Mouse (Mus musculus): ENCODE results near the gene Slit1. TPM values are rescaled to one million over a fixed set of nuclear protein-coding genes. Genes with fewer than 3 reads are reported as not detected.

Slit1 gene
- polyA plus RNA-seq, 1 experiment from 2014 or later, result 35.8 TPM

DNA sequence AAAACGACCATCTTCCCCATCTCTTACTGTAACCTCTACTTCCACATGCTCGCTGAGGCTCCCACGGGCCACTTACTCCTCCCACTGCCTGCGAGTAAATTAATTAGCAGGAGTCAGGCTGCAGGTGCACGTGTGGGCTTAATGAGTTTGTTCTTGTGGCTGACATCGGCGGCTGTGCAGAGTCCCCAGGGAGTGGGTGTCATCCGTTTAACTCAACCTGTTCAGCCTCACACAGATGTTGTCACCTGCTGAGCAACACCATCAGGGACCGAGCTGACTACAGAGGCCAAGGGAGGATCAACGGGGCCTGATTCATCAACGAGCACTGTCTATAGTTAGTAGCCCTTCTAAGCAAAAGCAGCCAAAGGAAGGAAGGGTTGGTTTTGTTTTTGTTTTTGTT, 100.5 kb downstream of the Slit1 start:
- no peak overlapping the region for H3K4me2 ChIP-seq
- H3K9me3 ChIP-seq, result no peaks in the 10 kb centered on the region
- H3K9ac ChIP-seq, result no peak overlapping the region
- H3K4me3 ChIP-seq, result no peak overlapping the region
- H3K27me3 ChIP-seq, result peaks cover 5% of the 10 kb centered on the region; the same call in 1 of the 2 replicates
- no peak overlapping the region for H3K27ac ChIP-seq (replicated peaks)
- H3K4me1 ChIP-seq (replicated peaks), result peaks cover 24% of the 10 kb centered on the region
- no peak for ATAC-seq (ENCODE audit: low read depth)
- peaks cover 36% of the 10 kb centered on the region for H3K36me3 ChIP-seq
- 30% methylated on average over 11 of the region's 11 CpGs for WGBS

GRCm38 (mm10) chr19:41634999-41635398, 108.5 kb downstream of the Slit1 start:
- WGBS, result 63% methylated on average over 6 of the region's 6 CpGs
- Histone ChIP-seq H3K4me1 (replicated peaks) (no peaks in the 10 kb centered on the region), H3K9me3 (no peaks in the 10 kb centered on the region), H3K9ac (no peak overlapping the region), H3K36me3 (peaks cover 42% of the 10 kb centered on the region), H3K27me3 (no peaks in the 10 kb centered on the region), H3K27ac (replicated peaks) (no peak overlapping the region), H3K4me2 (no peak overlapping the region), H3K4me3 (no peak overlapping the region)
- ATAC-seq (ENCODE audit: low read depth), result no peak

- Histone ChIP-seq H3K4me3 (no peak overlapping the region), H3K27ac (replicated peaks) (no peak overlapping the region), H3K27me3 (no peaks in the 10 kb centered on the region), H3K9ac (no peak overlapping the region), H3K4me2 (no peak overlapping the region), H3K4me1 (replicated peaks) (no peaks in the 10 kb centered on the region), H3K36me3 (peaks cover 42% of the 10 kb centered on the region), H3K9me3 (no peaks in the 10 kb centered on the region)
- 90% methylated on average over 10 of the region's 10 CpGs for WGBS
- no peak for ATAC-seq (ENCODE audit: low read depth)
Observed at GRCm38 (mm10) chr19:41634099-41634498, 109.4 kb downstream of the Slit1 start.

- H3K27ac ChIP-seq (replicated peaks), result no peak overlapping the region
- no peak overlapping the region for H3K4me2 ChIP-seq
- 40% methylated on average over 5 of the region's 5 CpGs for WGBS
- H3K9ac ChIP-seq, result no peak overlapping the region
- peak; percentile 54; the same call in 1 of the 2 replicates for ATAC-seq (ENCODE audit: low read depth)
- H3K36me3 ChIP-seq, result peaks cover 48% of the 10 kb centered on the region
- no peaks in the 10 kb centered on the region for H3K27me3 ChIP-seq
- H3K4me1 ChIP-seq (replicated peaks), result no peaks in the 10 kb centered on the region
- H3K4me3 ChIP-seq, result no peak overlapping the region
- 0 out of 2 replicates have a peak, but pooled peaks cover 3% of the 10 kb centered on the region for H3K9me3 ChIP-seq
Observed at GRCm38 (mm10) chr19:41629532-41629931, 113.9 kb downstream of the Slit1 start.

DNA sequence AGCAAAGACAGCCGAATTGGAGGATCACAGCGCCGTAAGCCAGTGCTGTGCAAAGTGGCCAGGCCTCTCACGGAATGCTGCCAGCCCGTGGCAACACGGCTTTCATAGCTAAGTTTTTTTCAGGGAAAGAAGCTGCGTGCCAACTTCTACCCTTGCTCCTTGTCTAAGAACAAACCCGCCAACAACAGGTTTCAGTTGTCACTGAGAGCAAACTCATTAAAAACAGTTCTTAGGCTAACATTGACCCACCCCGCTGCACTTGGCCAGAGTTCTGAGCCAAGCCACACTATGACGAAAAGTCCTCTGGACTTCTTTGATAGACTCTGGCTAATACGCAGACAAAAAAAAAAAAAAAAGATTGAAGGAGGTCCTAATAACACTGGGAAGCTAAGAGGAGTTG, 114.5 kb downstream of the Slit1 start:
- no peak for ATAC-seq (ENCODE audit: low read depth)
- WGBS, result 83% methylated on average over 11 of the region's 11 CpGs
- Histone ChIP-seq H3K27ac (replicated peaks) (no peak overlapping the region), H3K9ac (no peak overlapping the region), H3K4me3 (no peak overlapping the region), H3K36me3 (peaks cover 48% of the 10 kb centered on the region), H3K9me3 (0 out of 2 replicates have a peak, but pooled peaks cover 3% of the 10 kb centered on the region), H3K27me3 (no peaks in the 10 kb centered on the region), H3K4me2 (no peak overlapping the region), H3K4me1 (replicated peaks) (no peaks in the 10 kb centered on the region)

DNA sequence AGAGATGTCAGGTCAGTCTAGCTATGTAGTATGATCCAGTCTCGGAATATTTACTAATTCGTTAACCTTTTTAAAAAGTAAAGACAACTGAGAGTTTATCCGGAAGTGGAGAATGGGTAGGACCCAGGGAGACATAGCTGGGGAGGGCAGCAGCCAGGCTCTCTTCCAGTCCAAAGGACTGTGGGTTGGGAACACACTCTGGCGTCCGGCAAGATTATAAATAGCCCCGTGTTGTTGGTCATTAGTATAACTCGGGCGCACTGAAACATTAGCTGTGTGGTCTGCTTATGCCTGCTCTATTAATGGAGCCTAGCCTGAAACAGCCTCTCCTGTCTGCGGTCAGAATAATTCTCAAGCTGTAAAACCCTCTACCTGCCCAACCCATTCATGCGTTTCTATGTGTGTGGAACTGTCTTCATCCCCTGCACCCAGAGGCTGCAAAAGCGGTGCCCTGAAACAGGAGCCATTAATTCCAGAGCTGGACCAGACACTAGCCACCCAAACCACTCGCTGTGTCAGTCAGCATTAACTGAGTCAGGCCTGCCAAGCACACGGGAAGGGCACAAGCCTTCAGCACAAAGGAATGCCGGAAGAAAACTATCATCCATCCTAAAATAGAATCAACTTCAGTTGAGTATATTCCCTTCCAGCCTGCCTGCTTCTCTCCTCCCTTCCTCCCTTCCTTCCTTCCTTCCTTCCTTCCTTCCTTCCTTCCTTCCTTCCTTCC, 122.9 kb downstream of the Slit1 start:
- no peaks in the 10 kb centered on the region; the same call in 1 of the 2 replicates for H3K27me3 ChIP-seq
- H3K27ac ChIP-seq (replicated peaks), result no peak overlapping the region
- no peak overlapping the region for H3K4me3 ChIP-seq
- H3K9me3 ChIP-seq, result 0 out of 2 replicates have a peak, but pooled peaks cover 3% of the 10 kb centered on the region
- H3K36me3 ChIP-seq, result peaks cover 20% of the 10 kb centered on the region
- no peak overlapping the region for H3K4me2 ChIP-seq
- ATAC-seq (ENCODE audit: low read depth), result no peak
- WGBS, result 82% methylated on average over 14 of the region's 14 CpGs
- H3K4me1 ChIP-seq (replicated peaks), result peaks cover 43% of the 10 kb centered on the region
- H3K9ac ChIP-seq, result no peak overlapping the region

- Histone ChIP-seq H3K4me1 (replicated peaks) (peaks cover 58% of the 10 kb centered on the region), H3K9me3 (no peaks in the 10 kb centered on the region), H3K27ac (replicated peaks) (peak overlapping the region; percentile 80), H3K4me3 (no peak overlapping the region), H3K36me3 (peaks cover 11% of the 10 kb centered on the region), H3K9ac (0 out of 2 replicates have a peak overlapping the region, but pooled peaks have one; percentile 2), H3K27me3 (no peaks in the 10 kb centered on the region; the same call in 1 of the 2 replicates), H3K4me2 (0 out of 2 replicates have a peak overlapping the region, but pooled peaks have one; percentile 7)
- 37% methylated on average over 19 of the region's 19 CpGs for WGBS
- ATAC-seq (ENCODE audit: low read depth), result peak; percentile 69
Observed at GRCm38 (mm10) chr19:41618771-41619385, 124.6 kb downstream of the Slit1 start.

- Histone ChIP-seq H3K4me2 (no peak overlapping the region), H3K9ac (no peak overlapping the region), H3K36me3 (0 out of 2 replicates have a peak, but pooled peaks cover 6% of the 10 kb centered on the region), H3K27me3 (no peaks in the 10 kb centered on the region; the same call in 1 of the 2 replicates), H3K4me1 (replicated peaks) (peaks cover 64% of the 10 kb centered on the region), H3K9me3 (no peaks in the 10 kb centered on the region), H3K4me3 (no peak overlapping the region), H3K27ac (replicated peaks) (peak overlapping the region; percentile 80)
- WGBS, result 25% methylated on average over 6 of the region's 6 CpGs
- peak; percentile 52 for ATAC-seq (ENCODE audit: low read depth)
Observed at GRCm38 (mm10) chr19:41618153-41618657, 125.3 kb downstream of the Slit1 start.

- no peaks in the 10 kb centered on the region; the same call in 1 of the 2 replicates for H3K27me3 ChIP-seq
- WGBS, result 74% methylated on average over 13 of the region's 13 CpGs
- ATAC-seq (ENCODE audit: low read depth), result no peak
- H3K36me3 ChIP-seq, result 0 out of 2 replicates have a peak, but pooled peaks cover 6% of the 10 kb centered on the region
- peaks cover 72% of the 10 kb centered on the region for H3K4me1 ChIP-seq (replicated peaks)
- no peaks in the 10 kb centered on the region for H3K9me3 ChIP-seq
- H3K4me3 ChIP-seq, result no peak overlapping the region
- H3K9ac ChIP-seq, result no peak overlapping the region
- no peak overlapping the region for H3K4me2 ChIP-seq
- no peak overlapping the region for H3K27ac ChIP-seq (replicated peaks)
Observed at GRCm38 (mm10) chr19:41617102-41617501, 126.4 kb downstream of the Slit1 start.

GRCm38 (mm10) chr19:41616274-41616673, 127.2 kb downstream of the Slit1 start:
- ATAC-seq (ENCODE audit: low read depth), result no peak
- WGBS, result 81% methylated on average over 6 of the region's 6 CpGs
- H3K4me1 ChIP-seq (replicated peaks), result peaks cover 72% of the 10 kb centered on the region
- H3K9ac ChIP-seq, result no peak overlapping the region
- no peaks in the 10 kb centered on the region; the same call in 1 of the 2 replicates for H3K27me3 ChIP-seq
- H3K9me3 ChIP-seq, result no peaks in the 10 kb centered on the region
- no peak overlapping the region for H3K4me3 ChIP-seq
- 0 out of 2 replicates have a peak overlapping the region, but pooled peaks have one; percentile 18 for H3K27ac ChIP-seq (replicated peaks)
- no peak overlapping the region for H3K4me2 ChIP-seq
- H3K36me3 ChIP-seq, result 0 out of 2 replicates have a peak, but pooled peaks cover 6% of the 10 kb centered on the region

DNA sequence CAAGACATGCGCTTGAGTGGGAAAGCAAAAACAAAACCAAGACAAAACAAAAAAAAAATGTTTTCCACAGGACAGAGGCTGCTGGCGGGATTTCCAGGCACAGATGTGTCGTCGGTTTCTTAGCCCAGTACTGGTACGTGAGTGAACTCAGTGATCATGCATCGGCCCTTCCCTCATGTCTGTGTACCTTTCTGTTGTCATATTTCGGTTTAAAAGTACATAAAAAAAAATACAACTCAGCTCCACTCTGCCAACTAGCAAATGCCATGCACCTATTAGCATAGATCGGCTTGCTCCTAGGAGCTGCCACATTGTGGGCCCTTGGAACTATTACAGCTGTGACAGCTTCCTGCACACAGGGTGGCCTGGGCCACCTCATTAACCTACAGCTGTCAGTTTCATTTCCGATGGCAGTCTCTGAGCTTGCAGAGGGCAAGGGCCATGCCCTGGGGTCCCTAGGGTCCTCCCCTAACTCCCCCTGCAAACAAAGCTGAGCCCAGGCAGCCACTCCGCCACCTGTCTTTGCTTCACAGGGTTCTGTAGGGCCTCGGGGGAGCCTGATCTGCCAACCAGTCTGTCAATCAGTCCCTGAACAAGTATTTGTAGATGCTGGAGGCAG, 127.8 kb downstream of the Slit1 start:
- H3K36me3 ChIP-seq, result peaks cover 9% of the 10 kb centered on the region; the same call in 1 of the 2 replicates
- H3K4me3 ChIP-seq, result no peak overlapping the region
- no peaks in the 10 kb centered on the region for H3K9me3 ChIP-seq
- no peaks in the 10 kb centered on the region; the same call in 1 of the 2 replicates for H3K27me3 ChIP-seq
- WGBS, result 57% methylated on average over 11 of the region's 11 CpGs
- ATAC-seq (ENCODE audit: low read depth), result no peak
- H3K4me1 ChIP-seq (replicated peaks), result peaks cover 72% of the 10 kb centered on the region
- H3K9ac ChIP-seq, result no peak overlapping the region
- 0 out of 2 replicates have a peak overlapping the region, but pooled peaks have one; percentile 18 for H3K27ac ChIP-seq (replicated peaks)
- H3K4me2 ChIP-seq, result no peak overlapping the region
